Mouse (Mus musculus) left cerebral cortex, postnatal 36 days (tissue): Measurements from ENCODE around the gene Smagp. TPM values are rescaled to one million over a fixed set of nuclear protein-coding genes. Genes with fewer than 3 reads are reported as not detected.
A peak's percentile ranks its signal among the peaks of the same experiment; 100 is the strongest.
"Not testable (repeated sequence)": the region's sequence is repeated elsewhere in the genome, so short reads cannot be mapped to it uniquely, and the experiment has no call there.

ENCODE experiments used
- DNase-seq, 2 experiments: peaks; one replicate each; pipeline ENCODE4 v3.0.0; 2021 to 2022; ENCODE audit warnings: low spot score in 2 of 2, mixed read lengths in 1 of 2
- intact Hi-C: fragments of 180-260 bp; cut with DNase I; formaldehyde crosslinking; loops from one replicate; pipeline ENCODE4 v1.15.1; 2025
- total RNA-seq, 2 experiments: library from RNA; stranded (reverse); gene quantifications; 2 replicates each; pipeline ENCODE4 v1.2.3; 2021

The Smagp gene
- total RNA-seq, 2 experiments from 2014 or later: 1.8 to 1.9 TPM

DNA sequence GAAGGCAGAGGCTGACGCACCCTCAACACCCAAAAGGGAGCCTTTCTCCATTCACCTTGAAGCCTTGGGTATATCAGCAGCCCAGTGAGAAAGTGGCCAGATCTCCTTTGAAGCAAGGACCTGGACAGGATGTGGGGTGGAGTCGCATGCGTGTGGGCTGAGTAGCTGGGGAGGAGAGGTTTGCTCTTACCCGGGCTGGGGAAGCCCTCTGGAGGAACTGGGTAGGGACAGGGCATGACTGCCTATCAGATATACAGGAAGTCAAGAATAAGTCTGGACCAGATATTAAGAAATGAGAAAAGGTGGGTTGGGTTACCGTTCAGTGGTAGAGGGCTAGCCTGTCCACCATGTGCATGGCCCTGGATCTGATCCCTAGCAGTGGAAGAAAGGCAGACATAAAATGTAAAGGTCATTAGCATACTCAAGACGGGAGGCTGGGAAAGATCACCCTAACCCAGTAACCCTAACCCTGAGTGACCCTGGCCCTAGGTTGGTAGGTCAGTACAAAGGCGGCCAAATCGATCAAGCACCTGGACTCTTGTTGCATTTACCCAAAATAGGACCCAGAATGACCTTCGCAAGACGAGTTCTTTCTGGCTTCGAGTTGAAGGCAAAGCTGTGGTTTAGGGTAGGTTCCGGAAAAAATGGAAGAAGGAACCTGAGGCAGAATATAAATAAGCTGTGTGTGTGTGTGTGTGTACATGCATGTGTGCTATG lies 5.1 kb downstream of the Smagp start:
- no peak for DNase-seq
- intact Hi-C loops: no loop called here

DNA sequence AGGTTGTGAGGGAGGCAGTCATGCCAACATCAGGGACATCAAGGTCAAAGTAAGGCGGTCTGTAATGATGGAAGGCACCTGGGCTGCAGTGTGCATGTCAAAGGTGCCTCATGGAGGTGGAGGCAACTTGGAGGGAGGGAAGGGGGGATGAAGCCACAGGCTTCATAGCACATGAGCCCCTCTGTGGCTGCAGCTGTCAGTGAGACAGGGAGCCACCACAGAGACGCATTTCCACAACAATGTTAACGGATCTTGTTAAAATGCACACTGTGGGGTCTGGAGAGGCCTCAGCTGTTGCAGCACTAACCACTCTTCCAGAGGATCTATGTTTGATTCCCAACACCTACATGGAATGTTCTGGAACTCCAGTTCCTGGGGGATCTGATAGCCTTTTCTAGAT lies 6.6 kb downstream of the Smagp start:
- intact Hi-C loops: no loop called here
- no peak for DNase-seq

DNA sequence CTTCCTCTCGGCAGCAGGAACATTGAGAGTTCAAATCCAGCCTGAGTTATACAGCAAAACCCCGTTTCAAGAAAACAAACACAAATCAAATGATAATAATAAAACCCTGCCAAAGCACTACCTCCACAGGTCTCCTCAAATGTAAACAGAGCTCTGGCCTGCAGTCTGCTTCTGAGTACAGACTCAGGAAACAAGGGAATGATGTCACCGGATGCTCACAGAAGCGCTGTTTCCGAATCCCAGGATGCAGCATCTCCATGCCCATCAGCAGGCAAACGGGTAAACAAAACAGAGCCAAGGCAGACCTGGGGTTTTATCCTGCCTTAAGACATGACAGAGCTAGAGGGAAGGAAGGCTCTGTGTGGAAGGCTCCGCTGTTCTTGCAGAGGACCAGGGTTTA lies 7.9 kb downstream of the Smagp start:
- DNase-seq: no peak
- intact Hi-C loops: no loop called here

DNA sequence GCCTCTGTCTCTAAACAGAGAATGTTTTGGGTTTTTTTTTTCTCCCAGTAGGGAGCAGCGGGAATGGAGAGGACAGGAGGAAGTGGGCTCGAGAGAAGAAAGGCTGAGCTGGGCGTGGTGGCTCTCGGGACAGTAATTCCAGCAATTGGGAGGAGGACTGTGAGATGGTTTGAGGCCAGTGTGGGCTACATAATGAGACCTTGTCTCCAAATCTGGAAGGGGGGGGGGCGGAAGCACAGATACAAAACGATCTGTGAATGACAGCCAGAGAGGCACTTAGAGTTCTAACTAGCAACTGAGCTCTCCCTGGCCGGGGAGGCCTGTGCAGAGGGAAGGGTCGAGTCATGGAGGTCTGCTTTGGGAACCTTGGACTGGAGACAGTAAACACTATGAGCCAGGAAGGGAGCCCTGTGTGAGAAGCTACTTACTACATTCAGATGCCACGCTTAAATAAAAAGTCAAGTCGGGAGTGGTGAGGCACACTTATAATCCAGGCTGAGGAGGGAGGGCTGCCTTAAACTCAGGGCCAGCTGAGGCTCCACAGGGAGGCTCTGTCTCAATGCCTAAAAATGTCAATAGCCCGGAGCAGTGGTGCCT lies 8.9 kb downstream of the Smagp start:
- DNase-seq: no peak
- intact Hi-C loops: no loop called here

DNA sequence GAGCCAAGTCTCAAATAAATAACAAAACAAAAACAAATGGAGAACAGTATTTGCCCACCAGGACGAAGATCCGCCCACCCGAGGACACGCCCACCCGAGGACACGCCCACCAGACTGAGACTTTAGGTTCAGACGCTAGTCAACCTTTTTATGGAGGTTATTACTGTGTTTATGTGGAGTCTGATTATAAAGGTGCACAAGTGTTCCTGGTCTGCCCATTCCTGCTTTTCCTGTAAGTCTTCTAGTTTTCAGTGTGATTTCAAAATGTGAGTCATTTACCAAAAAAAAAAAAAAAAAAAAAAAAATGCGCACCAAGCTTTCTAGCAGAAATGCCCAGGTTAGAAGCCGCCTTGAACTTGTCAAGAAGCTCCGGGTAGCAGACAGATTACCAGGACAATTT lies 9.5 kb downstream of the Smagp start:
- intact Hi-C loops: no loop called here

GRCm38 (mm10) chr15:100624435-100624834 lies 12.3 kb downstream of the Smagp start:
- no peak for DNase-seq
- intact Hi-C loops: no loop called here

More for the DNA sequence above, 9.5 kb downstream of the Smagp start:
- DNase-seq: no peak

DNA sequence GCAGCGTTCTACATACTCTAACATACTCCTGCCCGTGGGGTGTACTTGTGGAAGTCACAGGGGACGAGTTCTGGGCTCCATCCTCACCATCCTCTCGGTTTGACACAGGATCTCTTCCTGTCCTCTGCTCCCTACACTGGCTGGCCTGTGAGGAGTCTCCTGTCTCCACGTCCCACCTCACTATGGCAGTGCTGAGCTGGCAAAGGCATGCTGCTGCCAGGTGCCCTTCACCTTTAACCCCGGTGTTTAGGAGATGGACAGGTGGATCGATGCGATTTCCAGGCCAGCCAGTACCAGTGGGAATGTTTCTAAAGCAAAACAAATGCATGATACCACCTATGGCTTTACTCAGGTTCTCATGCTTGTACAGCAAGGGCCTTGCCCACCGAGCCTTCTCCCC lies 13.0 kb downstream of the Smagp start:
- DNase-seq: no peak
- intact Hi-C loops: no loop called here

- intact Hi-C loops: no loop called here
- peak in 1 of 2 experiments; percentile 62 for DNase-seq
Measured at GRCm38 (mm10) chr15:100622164-100622563, 14.6 kb downstream of the Smagp start.

GRCm38 (mm10) chr15:100621671-100622070 lies 15.1 kb downstream of the Smagp start:
- intact Hi-C loops, DNase-seq: not testable (repeated sequence)

DNA sequence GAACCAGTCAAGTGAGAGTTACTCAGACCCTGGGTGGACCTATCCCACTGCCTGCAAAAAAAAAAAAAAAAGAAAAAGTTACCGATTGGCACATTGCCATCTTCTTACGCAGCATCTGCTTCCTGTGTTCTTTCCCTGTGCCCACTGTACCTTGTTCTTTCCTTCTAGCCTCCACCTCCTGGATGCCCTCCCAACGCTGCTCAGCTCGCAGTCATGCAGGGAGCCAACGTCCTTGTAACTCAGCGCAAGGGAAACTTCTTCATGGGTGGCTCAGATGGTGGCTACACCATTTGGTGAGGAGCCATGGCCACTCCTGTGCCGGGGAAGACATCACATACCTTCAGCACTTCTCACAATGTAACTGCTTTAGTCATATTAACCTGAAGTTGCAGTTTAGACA lies 17.5 kb downstream of the Smagp start:
- no peak for DNase-seq
- intact Hi-C loops: no loop called here

DNA sequence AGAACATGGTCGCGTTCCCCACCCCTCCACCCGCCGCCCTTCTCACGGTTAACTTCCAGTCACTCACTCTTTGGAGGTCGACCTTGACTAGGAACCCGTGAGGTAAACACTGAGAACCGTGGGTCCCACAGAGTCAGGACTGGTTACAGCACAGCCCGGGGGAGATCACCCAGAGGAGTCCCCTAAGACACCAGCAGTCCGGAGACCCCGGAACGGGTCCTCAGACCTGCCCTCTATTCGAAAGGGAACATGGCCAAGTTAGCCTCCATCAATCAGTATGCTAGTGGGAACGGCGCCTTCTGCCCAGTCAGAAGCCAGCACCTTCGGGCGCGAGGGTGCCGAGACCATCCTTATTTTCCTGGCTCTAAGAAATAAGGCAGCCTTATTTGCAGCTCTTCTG lies 20.5 kb downstream of the Smagp start:
- no peak for DNase-seq
- intact Hi-C loops: no loop called here

DNA sequence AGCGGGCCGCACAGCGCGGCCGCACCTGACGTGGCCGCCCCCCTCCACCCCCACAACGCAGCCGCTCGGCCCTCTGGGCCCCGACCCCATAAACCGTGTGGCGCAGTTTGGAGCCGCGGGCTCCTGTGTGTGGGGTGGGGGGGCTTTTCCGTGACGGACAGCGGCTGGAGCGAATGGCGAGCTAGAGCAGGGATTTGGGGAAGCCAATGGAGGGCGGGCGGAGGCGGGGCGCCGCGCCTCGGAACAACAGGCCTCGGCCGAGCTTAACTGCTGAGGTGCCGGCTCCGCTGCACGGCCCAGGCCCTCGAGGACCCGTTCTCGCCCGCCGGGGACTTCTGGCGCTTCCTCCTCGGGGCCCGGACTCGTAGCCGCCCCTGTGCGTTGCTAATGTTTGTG lies 20.9 kb downstream of the Smagp start:
- intact Hi-C loops: no loop called here
- peak; percentile 85 to 86 for DNase-seq

- intact Hi-C loops: loop anchor here (5.0 kb wide), 3 partner anchors 63 to 78 kb away; partner anchors contain the start of gene Tfcp2
- DNase-seq: peak; percentile 98
Measured at GRCm38 (mm10) chr15:100614996-100615824, 21.5 kb downstream of the Smagp start, which contains the start of gene Dazap2. Gene Dazap2 (plus strand): TSS chr15:100615349.

DNA sequence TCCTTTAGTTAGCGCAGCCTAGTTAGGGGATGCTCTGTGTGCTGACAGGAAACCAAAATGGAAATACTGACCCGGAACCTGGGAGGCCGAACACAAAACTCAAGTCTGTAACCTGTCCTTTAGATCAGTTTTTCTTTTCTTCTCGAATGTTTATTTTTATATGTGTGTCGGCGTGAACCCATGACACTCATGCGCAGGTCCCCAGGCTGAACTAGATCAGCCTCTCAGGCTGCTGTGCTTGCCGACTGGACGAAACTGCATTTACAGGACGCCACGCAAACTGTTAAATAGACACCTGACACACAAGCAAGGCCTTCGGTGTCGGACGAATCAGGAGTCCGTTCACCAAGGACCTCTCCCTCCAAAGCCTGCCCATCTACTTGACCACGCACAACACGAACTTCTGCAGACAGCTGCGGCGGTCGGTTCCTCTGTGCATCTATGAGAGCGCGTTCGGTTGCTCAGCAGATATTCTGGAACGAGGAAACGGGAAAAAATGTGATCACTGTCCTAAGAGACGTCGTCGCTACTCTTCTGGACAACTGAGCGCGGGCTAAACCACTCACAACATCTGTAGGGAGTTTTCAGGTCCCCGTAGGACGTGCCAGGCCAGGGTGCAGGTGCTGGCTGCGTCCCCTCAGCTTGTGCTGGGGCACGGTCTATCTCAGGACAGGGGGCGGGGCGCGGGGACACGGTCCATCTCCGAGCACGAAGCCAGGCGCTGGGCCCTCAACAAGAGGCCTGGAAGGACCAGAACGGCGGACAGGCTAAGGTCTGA lies 22.3 kb downstream of the Smagp start:
- intact Hi-C loops: loop anchor here (5.0 kb wide), 3 partner anchors 62 to 77 kb away; partner anchors contain the start of gene Tfcp2
- no peak for DNase-seq

DNA sequence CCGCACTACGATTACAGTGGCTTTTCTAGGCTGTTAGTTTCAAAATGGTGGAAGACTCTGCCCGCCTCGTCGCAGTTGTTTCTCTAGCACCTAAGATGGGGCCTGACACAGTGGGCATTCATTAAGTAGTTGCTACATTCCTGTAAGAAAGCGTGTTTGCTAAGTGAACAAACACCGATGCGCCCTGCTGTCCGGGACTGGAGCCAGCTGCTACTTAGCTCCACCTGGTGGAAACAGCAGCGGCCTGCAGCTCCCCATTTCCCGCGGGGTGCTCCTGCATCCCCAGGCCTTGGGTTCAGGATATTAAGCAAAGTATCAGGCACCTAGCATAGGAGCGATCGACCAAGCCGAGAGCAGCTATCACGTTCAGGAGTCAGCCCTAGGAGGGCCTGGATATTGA lies 23.2 kb downstream of the Smagp start:
- intact Hi-C loops: loop anchor here (5.0 kb wide), 3 partner anchors 61 to 76 kb away; partner anchors contain the start of gene Tfcp2
- DNase-seq: peak; percentile 73 to 79

DNA sequence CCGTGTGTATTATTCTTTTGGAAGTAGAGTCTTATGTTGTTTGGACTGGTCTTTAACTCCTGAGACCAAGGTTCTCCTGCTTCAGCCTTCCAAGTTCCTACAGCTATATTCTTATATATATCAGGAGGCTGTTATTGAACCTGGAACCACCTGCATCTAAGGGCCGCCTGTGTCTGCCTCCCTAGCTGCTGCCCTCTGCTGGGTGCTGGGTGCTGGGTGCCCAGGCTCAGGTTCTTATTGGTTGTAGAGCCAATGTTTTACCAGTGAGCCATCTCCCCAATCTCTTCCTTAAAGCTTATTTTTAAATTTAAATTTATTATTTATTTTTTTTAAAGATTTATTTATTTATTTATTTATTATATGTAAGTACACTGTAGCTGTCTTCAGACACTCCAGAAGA lies 24.3 kb downstream of the Smagp start:
- intact Hi-C loops: loop anchor here (5.0 kb wide), 3 partner anchors 60 to 75 kb away; partner anchors contain the start of gene Tfcp2
- DNase-seq: no peak

DNA sequence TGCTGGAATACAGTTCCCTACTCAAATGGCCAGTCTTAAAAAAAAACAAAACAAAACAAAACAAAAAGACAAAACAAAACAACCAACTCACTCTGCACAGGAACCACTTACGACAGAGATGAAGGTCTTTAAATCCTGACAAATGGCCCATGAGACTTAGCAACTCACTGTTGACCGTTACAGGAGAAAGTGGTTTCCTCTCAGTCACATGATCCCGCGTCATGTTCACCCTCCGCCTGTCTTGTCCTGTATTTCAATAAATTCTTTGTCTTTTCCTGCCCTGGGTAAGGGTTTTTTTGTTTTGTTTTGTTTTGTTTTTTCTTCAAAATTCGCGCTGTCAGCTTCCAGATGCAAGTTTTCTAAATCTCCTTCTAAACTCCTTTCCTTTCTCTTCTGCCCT lies 24.8 kb downstream of the Smagp start:
- DNase-seq: no peak
- intact Hi-C loops: loop anchor here (5.0 kb wide), 3 partner anchors 60 to 75 kb away; partner anchors contain the start of gene Tfcp2

- DNase-seq, intact Hi-C loops: not testable (repeated sequence)
Measured at GRCm38 (mm10) chr15:100606677-100607076, 30.1 kb downstream of the Smagp start.

GRCm38 (mm10) chr15:100601669-100602068 lies 35.1 kb downstream of the Smagp start:
- intact Hi-C loops: no loop called here
- DNase-seq: no peak
